Mouse (Mus musculus) heart, postnatal 0 days (tissue): ENCODE results near the gene Dusp8. TPM values are rescaled to one million over a fixed set of nuclear protein-coding genes. Genes with fewer than 3 reads are reported as not detected.

Source experiments
- ATAC-seq: fragments of 200-750 bp; cut with Nextera tagmentation; 2 replicates; pipeline ENCODE4 v1.8.0; 2017; ENCODE audit warnings: low read depth, moderate number of reproducible peaks, moderate library complexity; ENCODE audit not compliant: insufficient read depth
- DNase-seq: peaks from one replicate; pipeline ENCODE4 v3.0.0-alpha.2; 2016; ENCODE audit warnings: low spot score
- H3K27ac ChIP-seq: fragments of 300-500 bp; sonication (generic); 2 replicates; pipeline ENCODE4 v1.5.1; 2014; ENCODE audit warnings: low read depth, mild to moderate bottlenecking
- H3K27me3 ChIP-seq: fragments of 300-500 bp; sonication (generic); 2 replicates; pipeline ENCODE4 v1.6.1; 2014; ENCODE audit warnings: low read length, mixed read lengths; ENCODE audit not compliant: control insufficient read depth, insufficient read depth
- H3K36me3 ChIP-seq: fragments of 300-500 bp; sonication (generic); replicated peaks from 2 replicates; pipeline ENCODE4 v1.6.1; 2014; ENCODE audit warnings: low read length, mixed read lengths; ENCODE audit not compliant: control insufficient read depth, insufficient read depth
- H3K4me1 ChIP-seq: fragments of 300-500 bp; sonication (generic); 2 replicates; pipeline ENCODE4 v1.6.1; 2014; ENCODE audit warnings: antibody characterized with exemption; ENCODE audit not compliant: control insufficient read depth, insufficient read depth
- H3K4me2 ChIP-seq: fragments of 300-500 bp; sonication (generic); 2 replicates; pipeline ENCODE4 v1.6.1; 2014; ENCODE audit warnings: low read depth, mild to moderate bottlenecking, low read length, moderate library complexity
- H3K4me3 ChIP-seq: fragments of 300-500 bp; sonication (generic); 2 replicates; pipeline ENCODE4 v1.5.1; 2014; ENCODE audit warnings: low read depth, low read length
- H3K9ac ChIP-seq: fragments of 300-500 bp; sonication (generic); replicated peaks from 2 replicates; pipeline ENCODE4 v1.6.1; 2014; ENCODE audit warnings: low read depth, low read length, mixed read lengths
- H3K9me3 ChIP-seq: fragments of 300-500 bp; sonication (generic); replicated peaks from 2 replicates; pipeline ENCODE4 v1.6.1; 2016; ENCODE audit warnings: low read length; ENCODE audit not compliant: control insufficient read depth
- CTCF ChIP-seq: IDR thresholded peaks from 2 replicates; pipeline ENCODE4 v1.5.1; 2016; ENCODE audit warnings: antibody characterized with exemption, control low read depth, low read depth
- EP300 ChIP-seq: IDR thresholded peaks from 2 replicates; pipeline ENCODE4 v1.6.1; 2016; ENCODE audit warnings: antibody characterized with exemption, low read depth
- whole genome bisulfite sequencing: fragments of 180-500 bp; shearing (Covaris S2); extraction: QIAGEN DNeasy Blood & Tissue Kit; methylation state at CpG from one replicate; pipeline ENCODE4 v1.1.7; 2014; 5-methylcytosine and 5-hydroxymethylcytosine counted together
- polyA plus RNA-seq: library from polyadenylated mRNA; unstranded; fragments of >200 nt; fragmentation: Nextera tagmentation; extraction: Ambion mirVana; gene quantifications from 2 replicates; pipeline ENCODE4 v1.2.1, GENCODE M21; 2015
- total RNA-seq: library from RNA; depleted of rRNA; stranded (reverse); fragments of >200 nt; gene quantifications from 2 replicates; pipeline ENCODE4 v1.2.3, GENCODE M21; 2014; ENCODE audit warnings: low replicate concordance

Dusp8 gene
- total and polyA plus RNA-seq, 2 experiments from 2014 or later: 9.0 to 31.4 TPM

DNA sequence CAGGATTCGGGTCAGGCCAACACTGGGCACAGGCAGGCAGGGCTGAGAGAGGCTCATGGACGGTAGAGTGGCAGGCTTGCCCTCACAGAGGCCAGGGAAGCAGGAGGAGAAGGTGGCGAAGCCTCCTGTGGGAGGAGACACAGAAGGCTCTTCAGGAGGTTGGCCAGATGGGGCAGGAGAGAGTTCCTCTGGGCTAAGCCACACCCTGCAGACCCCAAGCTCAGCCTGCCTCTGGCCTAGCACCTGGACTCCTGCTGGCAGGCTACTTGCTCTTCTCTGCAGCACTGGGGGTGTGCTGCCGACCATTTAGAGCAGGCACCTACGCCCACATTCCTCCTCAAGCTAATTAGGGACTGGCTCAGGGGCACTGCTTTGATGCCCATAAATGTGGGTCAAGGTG is 11.2 kb downstream of the Dusp8 start:
- H3K9me3 ChIP-seq: no peaks in the 10 kb centered on the region
- TF ChIP-seq EP300 (no peak), CTCF (peak; percentile 14; the same call in 1 of the 2 replicates)
- 28% methylated on average over 5 of the region's 5 CpGs for WGBS
- no peak overlapping the region; the same call in 1 of the 2 replicates for H3K9ac ChIP-seq
- no peak overlapping the region for H3K4me3 ChIP-seq
- ATAC-seq: peak; percentile 65
- peaks cover 70% of the 10 kb centered on the region for H3K36me3 ChIP-seq
- no peak overlapping the region for H3K4me2 ChIP-seq
- H3K4me1 ChIP-seq: peaks cover 33% of the 10 kb centered on the region
- no peaks in the 10 kb centered on the region for H3K27me3 ChIP-seq
- H3K27ac ChIP-seq: peak overlapping the region; percentile 67
- peak; percentile 60 for DNase-seq

DNA sequence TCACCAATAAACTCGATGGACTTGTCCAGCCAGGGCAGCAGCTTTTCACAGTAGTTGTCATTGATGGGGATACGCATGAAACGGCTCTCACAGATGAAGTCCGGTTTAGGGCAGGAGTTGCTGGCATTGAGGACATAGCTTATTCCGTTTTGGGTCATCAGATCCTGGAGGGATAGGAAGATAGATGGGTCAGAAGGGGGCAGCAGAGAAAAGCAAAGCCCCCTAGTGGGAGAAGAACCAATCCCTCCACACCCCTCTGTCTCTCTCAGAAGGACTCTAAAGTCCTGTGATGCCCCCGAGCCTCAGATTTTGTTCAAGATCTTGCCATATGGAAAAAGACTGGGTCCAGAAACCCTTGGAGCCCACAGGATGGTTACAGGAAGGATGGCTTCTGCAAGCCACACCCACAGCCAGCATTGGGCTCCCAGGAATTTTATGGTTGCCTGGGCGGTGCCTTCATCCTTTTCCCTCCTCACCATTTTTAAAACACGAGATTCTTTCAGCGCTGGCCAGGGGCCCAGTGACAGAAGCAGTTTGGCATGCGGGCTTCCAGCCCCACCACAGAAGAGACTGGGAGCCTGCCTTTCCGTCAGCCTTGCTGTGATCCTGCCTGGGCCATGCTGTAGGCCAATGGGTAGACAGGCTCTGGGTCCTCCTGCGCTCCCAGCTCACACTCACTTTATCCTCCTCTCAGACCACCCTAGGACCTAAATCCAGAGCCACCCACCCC is 11.9 kb downstream of the Dusp8 start:
- 30% methylated on average over 12 of the region's 12 CpGs for WGBS
- H3K9ac ChIP-seq: no peak overlapping the region
- TF ChIP-seq EP300 (no peak), CTCF (peak; percentile 1; the same call in 1 of the 2 replicates)
- peak; percentile 71 for ATAC-seq
- peaks cover 73% of the 10 kb centered on the region for H3K36me3 ChIP-seq
- H3K4me2 ChIP-seq: no peak overlapping the region
- H3K27ac ChIP-seq: peak overlapping the region; percentile 67
- DNase-seq: peak; percentile 66
- peaks cover 27% of the 10 kb centered on the region for H3K4me1 ChIP-seq
- H3K27me3 ChIP-seq: no peaks in the 10 kb centered on the region
- H3K9me3 ChIP-seq: no peaks in the 10 kb centered on the region
- H3K4me3 ChIP-seq: no peak overlapping the region

DNA sequence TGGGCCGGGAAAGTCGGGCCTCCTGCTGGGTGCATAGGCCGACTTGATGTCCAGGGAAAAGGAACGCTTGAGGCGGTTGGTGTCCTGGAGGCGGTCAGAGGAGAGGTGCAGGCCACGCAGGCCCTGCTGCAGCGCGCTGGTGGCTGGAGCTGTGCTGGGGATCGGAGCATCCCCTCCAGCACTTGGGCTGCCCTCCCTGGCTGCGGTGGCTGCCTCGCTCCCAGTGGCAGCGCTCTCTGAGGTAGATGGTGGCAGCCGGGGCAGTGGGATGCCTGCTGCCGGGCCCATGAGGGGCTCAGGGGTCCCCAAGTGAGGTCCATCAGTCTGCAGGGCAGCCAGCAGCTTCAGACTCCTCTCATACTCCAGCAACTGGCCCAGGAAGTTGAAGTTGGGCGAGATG is 13.0 kb downstream of the Dusp8 start:
- H3K4me1 ChIP-seq: peaks cover 24% of the 10 kb centered on the region
- TF ChIP-seq EP300 (no peak), CTCF (no peak)
- H3K9ac ChIP-seq: no peak overlapping the region
- H3K27me3 ChIP-seq: no peaks in the 10 kb centered on the region
- H3K4me2 ChIP-seq: no peak overlapping the region
- H3K36me3 ChIP-seq: peaks cover 64% of the 10 kb centered on the region
- no peak overlapping the region for H3K4me3 ChIP-seq
- ATAC-seq: no peak
- DNase-seq: no peak
- no peaks in the 10 kb centered on the region for H3K9me3 ChIP-seq
- no peak overlapping the region for H3K27ac ChIP-seq
- WGBS: 77% methylated on average over 16 of the region's 16 CpGs

DNA sequence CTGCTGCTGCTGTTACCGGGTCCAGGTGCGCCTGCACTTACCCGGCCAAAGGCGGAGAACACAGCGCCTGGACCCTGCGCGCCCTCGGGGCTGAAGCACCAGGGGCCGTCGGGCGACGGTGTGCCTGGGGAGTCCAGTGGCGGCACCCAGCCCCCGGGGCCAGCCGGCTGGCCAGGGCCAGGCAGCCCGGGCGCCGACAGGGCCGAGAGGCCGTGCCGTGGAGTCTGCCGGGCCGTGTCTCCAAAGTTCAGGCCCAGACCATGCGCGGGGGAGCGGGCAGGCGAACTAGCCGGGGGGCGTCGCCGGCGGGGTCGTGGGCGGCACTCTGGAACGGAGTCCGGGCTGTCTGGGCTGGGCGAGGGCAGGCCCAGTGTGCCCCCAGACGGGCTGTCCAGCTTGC is 13.5 kb downstream of the Dusp8 start:
- no peak overlapping the region for H3K9ac ChIP-seq
- no peak overlapping the region for H3K4me2 ChIP-seq
- no peak overlapping the region for H3K27ac ChIP-seq
- no peaks in the 10 kb centered on the region for H3K27me3 ChIP-seq
- H3K4me1 ChIP-seq: peaks cover 28% of the 10 kb centered on the region
- H3K36me3 ChIP-seq: peaks cover 60% of the 10 kb centered on the region
- no peak overlapping the region for H3K4me3 ChIP-seq
- TF ChIP-seq EP300 (no peak), CTCF (no peak)
- 59% methylated on average over 28 of the region's 38 CpGs for WGBS
- no peaks in the 10 kb centered on the region for H3K9me3 ChIP-seq
- no peak for ATAC-seq
- no peak for DNase-seq

DNA sequence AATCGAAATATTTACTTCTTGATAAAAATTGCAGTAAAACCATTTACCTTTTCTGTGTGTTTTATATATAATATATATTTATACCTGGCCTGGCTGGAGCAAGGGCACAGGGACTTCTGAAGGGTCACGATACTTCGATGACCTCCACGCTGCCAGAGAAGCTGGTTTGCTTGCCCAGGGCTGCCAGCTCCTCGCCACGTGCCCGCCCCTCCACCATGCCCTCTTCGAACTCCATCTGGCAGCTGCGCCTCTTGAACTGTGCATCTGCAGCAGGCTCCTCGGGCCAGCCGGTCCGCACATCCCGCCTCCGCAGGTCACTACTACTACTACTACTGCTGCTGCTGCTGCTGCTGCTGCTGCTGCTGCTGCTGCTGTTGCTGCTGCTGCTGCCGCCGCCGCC is 13.9 kb downstream of the Dusp8 start:
- WGBS: 78% methylated on average over 17 of the region's 17 CpGs
- H3K4me3 ChIP-seq: no peak overlapping the region
- DNase-seq (no peak), ATAC-seq (no peak)
- no peak overlapping the region for H3K9ac ChIP-seq
- H3K4me1 ChIP-seq: peaks cover 32% of the 10 kb centered on the region
- H3K27ac ChIP-seq: no peak overlapping the region
- peaks cover 57% of the 10 kb centered on the region for H3K36me3 ChIP-seq
- TF ChIP-seq CTCF (no peak), EP300 (no peak)
- H3K4me2 ChIP-seq: no peak overlapping the region
- no peaks in the 10 kb centered on the region for H3K27me3 ChIP-seq
- H3K9me3 ChIP-seq: no peaks in the 10 kb centered on the region

DNA sequence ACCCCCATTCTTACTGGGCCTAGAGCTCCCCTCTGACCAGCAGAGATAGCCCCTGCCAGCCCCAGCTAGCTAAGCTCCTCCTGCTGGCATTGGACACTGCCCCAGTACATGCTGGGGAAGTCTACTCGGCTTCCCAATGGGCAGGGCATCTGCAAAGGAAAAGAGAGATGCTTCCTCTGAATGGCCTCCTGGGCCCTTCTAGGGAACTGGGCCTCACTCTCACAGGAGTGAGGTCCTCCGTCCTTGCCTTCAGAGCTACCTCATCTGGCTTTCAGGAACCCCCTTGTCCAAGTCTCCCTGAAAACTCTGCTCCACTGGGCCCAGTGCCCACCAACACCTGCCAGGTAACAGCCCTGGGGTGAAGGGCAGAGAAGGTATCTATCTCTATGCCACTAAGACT is 14.8 kb downstream of the Dusp8 start:
- H3K27me3 ChIP-seq: no peaks in the 10 kb centered on the region

More for the DNA sequence above, 14.8 kb downstream of the Dusp8 start:
- DNase-seq (no peak), ATAC-seq (no peak)
- no peak overlapping the region for H3K9ac ChIP-seq
- no peak overlapping the region for H3K27ac ChIP-seq
- peaks cover 48% of the 10 kb centered on the region for H3K36me3 ChIP-seq
- H3K4me1 ChIP-seq: peaks cover 32% of the 10 kb centered on the region
- H3K4me3 ChIP-seq: no peak overlapping the region
- 61% methylated on average over 2 of the region's 2 CpGs for WGBS
- no peak for TF ChIP-seq CTCF
- no peak for TF ChIP-seq EP300
- no peak overlapping the region for H3K4me2 ChIP-seq
- H3K9me3 ChIP-seq: no peaks in the 10 kb centered on the region
